Mouse (Mus musculus) forebrain, embryonic 10.5 days (tissue): Measurements from ENCODE around the gene Gpx6. TPM values are rescaled to one million over a fixed set of nuclear protein-coding genes. Genes with fewer than 3 reads are reported as not detected.
A peak's percentile ranks its signal among the peaks of the same experiment; 100 is the strongest.

Experiments
- DNase-seq: peaks from one replicate; pipeline ENCODE4 v3.0.0-alpha.2; 2017; ENCODE audit warnings: low spot score; ENCODE audit errors: extremely low spot score
- H3K27ac ChIP-seq: fragments of 300-500 bp; sonication (generic); 2 replicates; pipeline ENCODE4 v1.5.1; 2016; ENCODE audit warnings: mild to moderate bottlenecking
- H3K27me3 ChIP-seq: fragments of 300-500 bp; sonication (generic); 2 replicates; pipeline ENCODE4 v1.6.1; 2016; ENCODE audit warnings: mild to moderate bottlenecking; ENCODE audit not compliant: poor library complexity, severe bottlenecking
- H3K36me3 ChIP-seq: fragments of 300-500 bp; sonication (generic); replicated peaks from 2 replicates; pipeline ENCODE4 v1.6.1; 2016; ENCODE audit warnings: mild to moderate bottlenecking, moderate library complexity
- H3K4me1 ChIP-seq: fragments of 300-500 bp; sonication (generic); 2 replicates; pipeline ENCODE4 v1.6.1; 2016
- H3K4me3 ChIP-seq: fragments of 300-500 bp; sonication (generic); 2 replicates; pipeline ENCODE4 v1.5.1; 2016; ENCODE audit warnings: mild to moderate bottlenecking, moderate library complexity
- H3K9me3 ChIP-seq: fragments of 300-500 bp; sonication (generic); 2 replicates; pipeline ENCODE4 v1.6.1; 2016; ENCODE audit warnings: mild to moderate bottlenecking, moderate library complexity
- WGBS: fragments of 180-500 bp; shearing (Covaris S2); methylation state at CpG from one replicate; pipeline ENCODE4 v1.1.7; 2016; 5-methylcytosine and 5-hydroxymethylcytosine counted together
- polyA plus RNA-seq: library from polyadenylated mRNA; unstranded; fragments of >200 nt; fragmentation: Nextera tagmentation; extraction: Ambion mirVana; gene quantifications from 2 replicates; pipeline ENCODE4 v1.2.1, GENCODE M21; 2016

Gene Gpx6
- polyA plus RNA-seq: 0.15 and 0.21 TPM in 2 replicates

- Histone ChIP-seq H3K9me3 (no peaks in the 10 kb centered on the region), H3K4me1 (peaks cover 12% of the 10 kb centered on the region), H3K27me3 (no peaks in the 10 kb centered on the region), H3K27ac (no peak within 1 kb of the TSS), H3K36me3 (no peaks in the 10 kb centered on the region), H3K4me3 (no peak within 1 kb of the TSS)
- WGBS: 18% methylated on average over 3 of the region's 3 CpGs
- no peak for DNase-seq
Observed at GRCm38 (mm10) chr13:21311926-21312325, at the start of gene Gpx6. Gene Gpx6 (plus strand): TSS chr13:21312125.

GRCm38 (mm10) chr13:21262787-21263461 is 49.0 kb upstream of the Gpx6 start:
- Histone ChIP-seq H3K36me3 (no peaks in the 10 kb centered on the region), H3K4me3 (peak overlapping the region; percentile 63; the same call in 1 of the 2 replicates)
- 74% methylated on average over 4 of the region's 4 CpGs for WGBS

GRCm38 (mm10) chr13:21263910-21264309 is 48.0 kb upstream of the Gpx6 start:
- DNase-seq: no peak

More at GRCm38 (mm10) chr13:21262787-21263461, 49.0 kb upstream of the Gpx6 start:
- no peak for DNase-seq
- no peaks in the 10 kb centered on the region for H3K9me3 ChIP-seq
- peaks cover 32% of the 10 kb centered on the region for H3K27me3 ChIP-seq
- no peak overlapping the region for H3K27ac ChIP-seq
- peaks cover 23% of the 10 kb centered on the region for H3K4me1 ChIP-seq

GRCm38 (mm10) chr13:21264366-21264765 is 47.6 kb upstream of the Gpx6 start:
- DNase-seq: peak; percentile 89
- WGBS: 0% methylated on average over 11 of the region's 11 CpGs
- H3K4me1 ChIP-seq: peaks cover 18% of the 10 kb centered on the region
- H3K27ac ChIP-seq: peak overlapping the region; percentile 78
- H3K4me3 ChIP-seq: peak overlapping the region; percentile 63
- no peaks in the 10 kb centered on the region for H3K36me3 ChIP-seq
- peaks cover 29% of the 10 kb centered on the region for H3K27me3 ChIP-seq
- no peaks in the 10 kb centered on the region for H3K9me3 ChIP-seq

More at GRCm38 (mm10) chr13:21263910-21264309, 48.0 kb upstream of the Gpx6 start:
- peaks cover 18% of the 10 kb centered on the region for H3K4me1 ChIP-seq
- no peaks in the 10 kb centered on the region for H3K36me3 ChIP-seq
- no peaks in the 10 kb centered on the region for H3K9me3 ChIP-seq
- peaks cover 29% of the 10 kb centered on the region for H3K27me3 ChIP-seq
- peak overlapping the region; percentile 78 for H3K27ac ChIP-seq
- under 1% methylated on average over 11 of the region's 11 CpGs for WGBS
- peak overlapping the region; percentile 63 for H3K4me3 ChIP-seq

- no peak overlapping the region for H3K4me3 ChIP-seq
- peaks cover 27% of the 10 kb centered on the region for H3K27me3 ChIP-seq
- H3K36me3 ChIP-seq: no peaks in the 10 kb centered on the region
- 67% methylated on average over 2 of the region's 2 CpGs for WGBS
- H3K4me1 ChIP-seq: peaks cover 12% of the 10 kb centered on the region
- H3K27ac ChIP-seq: no peak overlapping the region
- no peaks in the 10 kb centered on the region for H3K9me3 ChIP-seq
- no peak for DNase-seq
Observed at GRCm38 (mm10) chr13:21265736-21266135, 46.2 kb upstream of the Gpx6 start.

GRCm38 (mm10) chr13:21267541-21267940 is 44.4 kb upstream of the Gpx6 start:
- H3K27ac ChIP-seq: no peak overlapping the region
- peaks cover 12% of the 10 kb centered on the region for H3K4me1 ChIP-seq
- DNase-seq: no peak
- peaks cover 10% of the 10 kb centered on the region for H3K27me3 ChIP-seq
- H3K36me3 ChIP-seq: no peaks in the 10 kb centered on the region
- no peaks in the 10 kb centered on the region for H3K9me3 ChIP-seq
- H3K4me3 ChIP-seq: peak overlapping the region; percentile 49
- 9% methylated on average over 4 of the region's 4 CpGs for WGBS

GRCm38 (mm10) chr13:21268262-21268661 is 43.7 kb upstream of the Gpx6 start:
- H3K27me3 ChIP-seq: peaks cover 8% of the 10 kb centered on the region
- no peaks in the 10 kb centered on the region for H3K9me3 ChIP-seq
- DNase-seq: no peak
- peaks cover 12% of the 10 kb centered on the region for H3K4me1 ChIP-seq
- WGBS: 2% methylated on average over 1 of the region's 1 CpGs
- peak overlapping the region; percentile 49 for H3K4me3 ChIP-seq
- no peaks in the 10 kb centered on the region for H3K36me3 ChIP-seq
- no peak overlapping the region for H3K27ac ChIP-seq

GRCm38 (mm10) chr13:21275021-21275814 is 36.7 kb upstream of the Gpx6 start:
- H3K4me3 ChIP-seq: peak overlapping the region; percentile 70
- H3K27ac ChIP-seq: peak overlapping the region; percentile 72
- WGBS: under 1% methylated on average over 29 of the region's 29 CpGs
- peak; percentile 55 for DNase-seq
- no peaks in the 10 kb centered on the region for H3K9me3 ChIP-seq
- H3K27me3 ChIP-seq: peaks cover 32% of the 10 kb centered on the region
- peaks cover 23% of the 10 kb centered on the region for H3K4me1 ChIP-seq
- no peaks in the 10 kb centered on the region for H3K36me3 ChIP-seq

GRCm38 (mm10) chr13:21275815-21276550 is 35.9 kb upstream of the Gpx6 start:
- H3K27me3 ChIP-seq: peaks cover 32% of the 10 kb centered on the region
- H3K4me3 ChIP-seq: peak overlapping the region; percentile 70
- peak; percentile 85 for DNase-seq
- H3K4me1 ChIP-seq: peaks cover 23% of the 10 kb centered on the region
- no peaks in the 10 kb centered on the region for H3K36me3 ChIP-seq
- under 1% methylated on average over 25 of the region's 25 CpGs for WGBS
- H3K9me3 ChIP-seq: no peaks in the 10 kb centered on the region
- peak overlapping the region; percentile 85 for H3K27ac ChIP-seq

- peaks cover 23% of the 10 kb centered on the region for H3K4me1 ChIP-seq
- peak overlapping the region; percentile 70 for H3K4me3 ChIP-seq
- no peaks in the 10 kb centered on the region for H3K9me3 ChIP-seq
- under 1% methylated on average over 9 of the region's 9 CpGs for WGBS
- peaks cover 32% of the 10 kb centered on the region for H3K27me3 ChIP-seq
- no peaks in the 10 kb centered on the region for H3K36me3 ChIP-seq
- peak overlapping the region; percentile 85 for H3K27ac ChIP-seq
- DNase-seq: peak; percentile 55
Observed at GRCm38 (mm10) chr13:21276551-21276950, 35.4 kb upstream of the Gpx6 start.

- WGBS: 5% methylated on average over 8 of the region's 8 CpGs
- H3K36me3 ChIP-seq: no peaks in the 10 kb centered on the region
- H3K4me1 ChIP-seq: peaks cover 23% of the 10 kb centered on the region
- H3K27me3 ChIP-seq: peaks cover 18% of the 10 kb centered on the region
- peak overlapping the region; percentile 60 for H3K4me3 ChIP-seq
- no peaks in the 10 kb centered on the region for H3K9me3 ChIP-seq
- no peak overlapping the region for H3K27ac ChIP-seq
- peak; percentile 34 for DNase-seq
Observed at GRCm38 (mm10) chr13:21279076-21279475, 32.8 kb upstream of the Gpx6 start.

GRCm38 (mm10) chr13:21279559-21279958 is 32.4 kb upstream of the Gpx6 start:
- Histone ChIP-seq H3K4me3 (peak overlapping the region; percentile 60), H3K27ac (no peak overlapping the region), H3K9me3 (no peaks in the 10 kb centered on the region), H3K27me3 (peaks cover 18% of the 10 kb centered on the region), H3K36me3 (no peaks in the 10 kb centered on the region), H3K4me1 (peaks cover 21% of the 10 kb centered on the region)
- WGBS: 1% methylated on average over 13 of the region's 13 CpGs
- DNase-seq: peak; percentile 85
